Mouse (Mus musculus) CH12.LX (cell line): ENCODE results near the gene Spaca7. TPM values are rescaled to one million over a fixed set of nuclear protein-coding genes. Genes with fewer than 3 reads are reported as not detected.

Experiments used
- DNase-seq: peaks from one replicate; pipeline ENCODE4 v3.0.0-alpha.2; 2013; ENCODE audit errors: extremely low read depth
- H3K27ac ChIP-seq: 2 replicates; pipeline ENCODE4 v1.5.1; 2012; ENCODE audit warnings: low read depth, mild to moderate bottlenecking, control low read depth, moderate library complexity; ENCODE audit not compliant: insufficient read depth
- H3K27me3 ChIP-seq: replicated peaks from 2 replicates; pipeline ENCODE3; 2012; ENCODE audit warnings: inconsistent platforms
- H3K36me3 ChIP-seq, 2 experiments: replicated peaks in 1 of 2; 2 replicates each; pipeline versions ENCODE3 to v1.6.1; 2012; ENCODE audit warnings: inconsistent platforms in 1 of 2, low read length in 1 of 2, mild to moderate bottlenecking in 1 of 2, mixed read lengths in 1 of 2, moderate library complexity in 1 of 2; ENCODE audit not compliant: control insufficient read depth in 1 of 2, insufficient read depth in 1 of 2
- H3K4me1 ChIP-seq, 2 experiments: 2 replicates each; pipeline ENCODE4 v1.6.1; 2012; ENCODE audit warnings: inconsistent platforms in 1 of 2, moderate library complexity in 1 of 2; ENCODE audit not compliant: insufficient read depth in 2 of 2, control insufficient read depth in 1 of 2
- H3K4me2 ChIP-seq: 2 replicates; pipeline ENCODE4 v1.6.1; 2012; ENCODE audit warnings: low read depth, mild to moderate bottlenecking, control low read depth; ENCODE audit not compliant: poor library complexity, insufficient read depth, severe bottlenecking
- H3K4me3 ChIP-seq, 3 experiments: fragments of 150-350 bp in 1 of 3; sonication (generic) in 1 of 3; replicated peaks in 1 of 3; 2 replicates each; pipeline versions ENCODE3 to v1.5.1; 2011 to 2012; ENCODE audit warnings: low read depth in 2 of 3, low read length in 2 of 3, mild to moderate bottlenecking in 2 of 3, moderate library complexity in 2 of 3, control low read depth in 1 of 3, improper control_type of control experiment in 1 of 3, inconsistent platforms in 1 of 3, mixed read lengths in 1 of 3; ENCODE audit not compliant: poor library complexity in 1 of 3
- H3K79me2 ChIP-seq: replicated peaks from 2 replicates; pipeline ENCODE4 v1.6.1; 2012; ENCODE audit warnings: mild to moderate bottlenecking, moderate library complexity; ENCODE audit not compliant: control insufficient read depth, poor library complexity, insufficient read depth, severe bottlenecking; ENCODE audit errors: extremely low read depth
- H3K9ac ChIP-seq: 2 replicates; pipeline ENCODE4 v1.6.1; 2012; ENCODE audit warnings: low read depth, mild to moderate bottlenecking, control low read depth, moderate library complexity; ENCODE audit not compliant: insufficient read depth
- H3K9me3 ChIP-seq: replicated peaks from 2 replicates; pipeline ENCODE3; 2012; ENCODE audit warnings: low read length, inconsistent platforms, mixed read lengths
- BHLHE40 ChIP-seq: IDR thresholded peaks from 2 replicates; pipeline ENCODE4 v1.6.1; 2011; ENCODE audit warnings: mild to moderate bottlenecking, low read depth, low read length, improper control_type of control experiment
- CHD1 ChIP-seq: IDR thresholded peaks from 2 replicates; pipeline ENCODE4 v1.6.1; 2012; ENCODE audit warnings: low read depth, low read length, improper control_type of control experiment, inconsistent platforms
- CTCF ChIP-seq, 2 experiments: IDR thresholded peaks in 1 of 2; conservative IDR thresholded peaks in 1 of 2; 2 replicates each; pipeline ENCODE4 v1.5.1; 2011 to 2012; ENCODE audit warnings: low read depth in 2 of 2, low read length in 2 of 2, improper control_type of control experiment in 1 of 2, inconsistent platforms in 1 of 2, mild to moderate bottlenecking in 1 of 2, moderate library complexity in 1 of 2
- E2F4 ChIP-seq: IDR thresholded peaks from 2 replicates; pipeline ENCODE4 v1.6.1; 2011; ENCODE audit warnings: low read depth, low read length, improper control_type of control experiment; ENCODE audit not compliant: insufficient replicate concordance
- ELF1 ChIP-seq: IDR thresholded peaks from 2 replicates; pipeline ENCODE4 v1.6.1; 2014; ENCODE audit warnings: low read depth, mild to moderate bottlenecking, inconsistent platforms, low read length, improper control_type of control experiment
- EP300 ChIP-seq: IDR thresholded peaks from 2 replicates; pipeline ENCODE4 v1.6.1; 2011; ENCODE audit warnings: low read length, improper control_type of control experiment
- IRF4 ChIP-seq: IDR thresholded peaks from 2 replicates; pipeline ENCODE4 v1.6.1; 2014; ENCODE audit warnings: low read depth, mild to moderate bottlenecking, inconsistent platforms, low read length, improper control_type of control experiment
- JUN ChIP-seq: IDR thresholded peaks from 2 replicates; pipeline ENCODE4 v1.6.1; 2011; ENCODE audit warnings: low read depth, mild to moderate bottlenecking, low read length, improper control_type of control experiment, moderate library complexity; ENCODE audit not compliant: insufficient read depth
- JUND ChIP-seq: conservative IDR thresholded peaks from 2 replicates; pipeline ENCODE4 v1.6.1; 2011; ENCODE audit warnings: low read depth, low read length, improper control_type of control experiment
- KAT2A ChIP-seq: IDR thresholded peaks from 2 replicates; pipeline ENCODE4 v1.6.1; 2012; ENCODE audit warnings: low read length, improper control_type of control experiment, inconsistent platforms; ENCODE audit not compliant: insufficient replicate concordance
- MAX ChIP-seq: IDR thresholded peaks from 2 replicates; pipeline ENCODE4 v1.6.1; 2011; ENCODE audit warnings: low read length, improper control_type of control experiment
- MAZ ChIP-seq: IDR thresholded peaks from 2 replicates; pipeline ENCODE4 v1.6.1; 2012; ENCODE audit warnings: low read depth, mild to moderate bottlenecking, inconsistent platforms, low read length, improper control_type of control experiment, moderate library complexity
- MEF2A ChIP-seq: IDR thresholded peaks from 2 replicates; pipeline ENCODE4 v1.6.1; 2014; ENCODE audit warnings: low read depth, mild to moderate bottlenecking, inconsistent platforms, low read length, improper control_type of control experiment, borderline replicate concordance
- MYC ChIP-seq: IDR thresholded peaks from 2 replicates; pipeline ENCODE4 v1.6.1; 2011; ENCODE audit warnings: low read depth, mild to moderate bottlenecking, improper control_type of control experiment, low read length
- NELFE ChIP-seq: IDR thresholded peaks from 2 replicates; pipeline ENCODE4 v1.6.1; 2011; ENCODE audit warnings: low read depth, low read length, improper control_type of control experiment
- PAX5 ChIP-seq: IDR thresholded peaks from 2 replicates; pipeline ENCODE4 v1.6.1; 2012; ENCODE audit warnings: low read length, inconsistent platforms, mixed read lengths
- POLR2A ChIP-seq: IDR thresholded peaks from 2 replicates; pipeline ENCODE4 v1.6.1; 2011; ENCODE audit warnings: low read depth, mild to moderate bottlenecking, improper control_type of control experiment, low read length
- RAD21 ChIP-seq: IDR thresholded peaks from 2 replicates; pipeline ENCODE4 v1.6.1; 2011; ENCODE audit warnings: low read depth, mild to moderate bottlenecking, low read length, improper control_type of control experiment, moderate library complexity
- RCOR1 ChIP-seq: conservative IDR thresholded peaks from 2 replicates; pipeline ENCODE4 v1.6.1; 2012; ENCODE audit warnings: low read depth, mild to moderate bottlenecking, inconsistent platforms, low read length, improper control_type of control experiment
- SMC3 ChIP-seq: IDR thresholded peaks from 2 replicates; pipeline ENCODE4 v1.6.1; 2011; ENCODE audit warnings: low read depth, low read length, improper control_type of control experiment
- TCF12 ChIP-seq: IDR thresholded peaks from 2 replicates; pipeline ENCODE4 v1.6.1; 2014; ENCODE audit warnings: low read depth, mild to moderate bottlenecking, inconsistent platforms, low read length, improper control_type of control experiment
- USF2 ChIP-seq: conservative IDR thresholded peaks from 2 replicates; pipeline ENCODE4 v1.6.1; 2011; ENCODE audit warnings: low read depth, low read length, improper control_type of control experiment
- ZC3H11A ChIP-seq: IDR thresholded peaks from 2 replicates; pipeline ENCODE4 v1.6.1; 2012; ENCODE audit warnings: low read depth, mild to moderate bottlenecking, inconsistent platforms, low read length, improper control_type of control experiment
- ZKSCAN1 ChIP-seq: IDR thresholded peaks from 2 replicates; pipeline ENCODE4 v1.6.1; 2012; ENCODE audit warnings: low read depth, inconsistent platforms, low read length, improper control_type of control experiment, borderline replicate concordance
- ZMIZ1 ChIP-seq: IDR thresholded peaks from 2 replicates; pipeline ENCODE4 v1.6.1; 2012; ENCODE audit warnings: low read depth, mild to moderate bottlenecking, inconsistent platforms, low read length, improper control_type of control experiment
- dilution Hi-C: fragments of 300-500 bp; cut with MboI; formaldehyde crosslinking; loops from 2 replicates; pipeline ENCODE4 v1.14.3; 2020; ENCODE audit warnings: low sequenced_read_pairs; ENCODE audit not compliant: extremely low pct_unique_long_range_greater_than_20kb, extremely low pct_ligation_motif_present
- in situ Hi-C: fragments of 300-500 bp; cut with MboI; formaldehyde crosslinking; loops from 3 replicates; pipeline ENCODE4 v1.14.3; 2019; ENCODE audit warnings: low sequenced_read_pairs, low pct_ligation_motif_present, low pct_unique_long_range_greater_than_20kb, mixed read lengths
- polyA plus RNA-seq: library from polyadenylated mRNA; unstranded; fragments of >175 nt; gene quantifications from 2 replicates; pipeline ENCODE4 v1.2.1, GENCODE M21; 2012; ENCODE audit warnings: low read depth; ENCODE audit not compliant: insufficient read length
- total RNA-seq, 2 experiments: library from RNA; depleted of rRNA; stranded (reverse); fragments of 300-350 nt in 1 of 2; fragments of >200 nt in 1 of 2; gene quantifications; 2 replicates each; pipeline ENCODE4 v1.2.3; 2012 to 2014

The Spaca7 gene
- total and polyA plus RNA-seq, 3 experiments: not detected

GRCm38 (mm10) chr8:12583785-12584184 is 11.0 kb downstream of the Spaca7 start:
- dilution Hi-C loops: no loop called here
- H3K79me2 ChIP-seq: no peaks in the 10 kb centered on the region
- no peak overlapping the region for H3K27ac ChIP-seq
- TF ChIP-seq USF2 (no peak), TCF12 (no peak), ZMIZ1 (no peak), KAT2A (no peak), MYC (no peak), JUND (no peak), BHLHE40 (no peak), E2F4 (no peak), PAX5 (no peak), MAX (no peak), RAD21 (no peak), NELFE (no peak), RCOR1 (no peak), ZKSCAN1 (no peak), ZC3H11A (no peak), CHD1 (no peak), MAZ (no peak), JUN (no peak), IRF4 (no peak)
- H3K4me2 ChIP-seq: no peak overlapping the region
- H3K4me3 ChIP-seq: no peak overlapping the region
- DNase-seq: no peak
- H3K9ac ChIP-seq: no peak overlapping the region
- H3K4me1 ChIP-seq: no peaks in the 10 kb centered on the region
- in situ Hi-C loops: no loop called here
- H3K27me3 ChIP-seq: peaks cover 55% of the 10 kb centered on the region
- H3K9me3 ChIP-seq: peaks cover 4% of the 10 kb centered on the region
- H3K36me3 ChIP-seq: no peaks in the 10 kb centered on the region

GRCm38 (mm10) chr8:12607223-12607622 is 34.4 kb downstream of the Spaca7 start:
- H3K36me3 ChIP-seq: peaks cover 0 to 5% of the 10 kb centered on the region in 2 experiments
- H3K4me3 ChIP-seq: no peak overlapping the region
- peak; percentile 81 for DNase-seq
- H3K9ac ChIP-seq: no peak overlapping the region
- dilution Hi-C loops (no loop called here), in situ Hi-C loops (loop anchor here (5.0 kb wide), 1 partner anchor 70 kb away; no protein-coding TSS in a partner anchor)
- H3K9me3 ChIP-seq: no peaks in the 10 kb centered on the region
- H3K79me2 ChIP-seq: no peaks in the 10 kb centered on the region
- TF ChIP-seq ZC3H11A (peak; percentile 47), RAD21 (peak; percentile 94), EP300 (no peak), SMC3 (peak; percentile 95), CTCF (conservative IDR thresholded peaks at IDR 0.05 in 1 of 2, IDR thresholded peaks at IDR 0.05 in 1 of 2; ENCODE audit: low read depth in 2 of 2, low read length in 2 of 2) (peak; percentile 89 to 100), NELFE (peak; percentile 77; the same call in 1 of the 2 replicates), ELF1 (no peak), POLR2A (no peak), JUND (no peak), MEF2A (no peak), PAX5 (no peak), MAZ (no peak)
- peaks cover 29% of the 10 kb centered on the region for H3K27me3 ChIP-seq
- no peaks in the 10 kb centered on the region for H3K4me1 ChIP-seq
- H3K27ac ChIP-seq: no peak overlapping the region
- H3K4me2 ChIP-seq: no peak overlapping the region
